ENCODE assay signal across 8 mouse cellular contexts in the genomic region with DNA sequence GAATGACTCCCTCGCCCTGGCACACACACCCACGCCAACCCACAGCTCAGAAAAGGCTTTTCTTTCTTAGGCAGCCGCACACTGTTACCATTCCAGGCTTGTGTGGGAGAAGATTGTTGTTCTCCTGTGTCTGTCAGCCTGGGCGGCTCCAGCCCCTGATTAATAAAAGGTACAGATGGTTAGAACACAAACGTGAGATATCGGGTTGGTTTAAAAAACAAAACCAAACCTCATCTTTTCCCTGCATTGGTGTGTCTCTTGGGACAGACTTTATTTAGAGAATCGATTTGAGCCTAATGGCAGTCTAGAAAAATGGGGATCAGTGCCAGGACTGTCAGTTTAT. TPM values are rescaled to one million over a fixed set of nuclear protein-coding genes. Genes with fewer than 3 reads are reported as not detected.
A peak's percentile ranks its signal among the peaks of the same experiment; 100 is the strongest.
DNase-seq lines count a peak whose midpoint lies in the region; ATAC-seq and TF ChIP-seq lines count a peak whose summit lies in the region.

No protein-coding gene starts in this region.

- H3K4me1 ChIP-seq in embryonic facial prominence, embryonic 12.5 days: no peaks in the 10 kb centered on the region
- 0 out of 2 replicates have a peak, but pooled peaks cover 4% of the 10 kb centered on the region for H3K4me1 ChIP-seq in hindbrain, embryonic 12.5 days
- H3K4me1 ChIP-seq in stomach, embryonic 15.5 days: 0 out of 2 replicates have a peak, but pooled peaks cover 4% of the 10 kb centered on the region

- H3K27ac ChIP-seq in embryonic facial prominence, embryonic 12.5 days: no peak overlapping the region
- H3K27ac ChIP-seq in hindbrain, embryonic 12.5 days: peak overlapping the region; percentile 94
- H3K27ac ChIP-seq in left cerebral cortex, adult 2 months: peak overlapping the region; percentile 79
- H3K27ac ChIP-seq in stomach, embryonic 15.5 days: peak overlapping the region; percentile 94; the same call in 1 of the 2 replicates

- peak; percentile 7 for DNase-seq in thymus, postnatal 14 days
- DNase-seq in thymus, postnatal 25 days: no peak
- peak; percentile 57 to 61 for DNase-seq in left cerebral cortex, adult 2 months (ENCODE audit: extremely low spot score in 1 of 2, low spot score in 2 of 2)
- DNase-seq in lung, postnatal 36 days: peak; percentile 3

- peak overlapping the region; percentile 81 for H3K4me2 ChIP-seq in embryonic facial prominence, embryonic 12.5 days (replicated peaks)
- peak overlapping the region; percentile 83 for H3K4me2 ChIP-seq in hindbrain, embryonic 12.5 days (replicated peaks)
- peak overlapping the region; percentile 90 for H3K4me2 ChIP-seq in stomach, embryonic 15.5 days

- H3K36me3 ChIP-seq in embryonic facial prominence, embryonic 12.5 days: no peaks in the 10 kb centered on the region
- H3K36me3 ChIP-seq in hindbrain, embryonic 12.5 days: no peaks in the 10 kb centered on the region
- H3K36me3 ChIP-seq in stomach, embryonic 15.5 days: no peaks in the 10 kb centered on the region

- intact Hi-C loops in left cerebral cortex, adult 2 months (cut with DNase I): loop anchor here (1.0 to 2.0 kb wide), 2 partner anchors 26 to 59 kb away; no protein-coding TSS in a partner anchor

- no peak for ATAC-seq in embryonic facial prominence, embryonic 12.5 days (ENCODE audit: insufficient number of reproducible peaks, insufficient read depth, low FRiP score, low TSS enrichment)
- no peak for ATAC-seq in hindbrain, embryonic 12.5 days (ENCODE audit: low FRiP score)
- no peak for ATAC-seq in stomach, embryonic 15.5 days (ENCODE audit: insufficient read depth, low FRiP score, low read depth)
- no peak for ATAC-seq in monocyte, adult 5-6 weeks (replicated peaks; ENCODE audit: insufficient number of reproducible peaks, low FRiP score, low TSS enrichment, poor library complexity, severe bottlenecking)

- H3K9me3 ChIP-seq in embryonic facial prominence, embryonic 12.5 days: peaks cover 2% of the 10 kb centered on the region; the same call in 1 of the 2 replicates
- no peaks in the 10 kb centered on the region for H3K9me3 ChIP-seq in hindbrain, embryonic 12.5 days (replicated peaks)
- no peaks in the 10 kb centered on the region for H3K9me3 ChIP-seq in stomach, embryonic 15.5 days

- H3K9ac ChIP-seq in embryonic facial prominence, embryonic 12.5 days: peak overlapping the region; percentile 63
- peak overlapping the region; percentile 75 for H3K9ac ChIP-seq in hindbrain, embryonic 12.5 days
- peak overlapping the region; percentile 45; the same call in 1 of the 2 replicates for H3K9ac ChIP-seq in stomach, embryonic 15.5 days

- 7% methylated on average over 7 of the region's 7 CpGs for WGBS in embryonic facial prominence, embryonic 12.5 days
- WGBS in hindbrain, embryonic 12.5 days: 5% methylated on average over 7 of the region's 7 CpGs
- WGBS in stomach, embryonic 15.5 days: 6% methylated on average over 7 of the region's 7 CpGs

- H3K27me3 ChIP-seq in embryonic facial prominence, embryonic 12.5 days: no peaks in the 10 kb centered on the region
- H3K27me3 ChIP-seq in hindbrain, embryonic 12.5 days: no peaks in the 10 kb centered on the region
- H3K27me3 ChIP-seq in stomach, embryonic 15.5 days (replicated peaks): no peaks in the 10 kb centered on the region

- TF ChIP-seq CTCF in left cerebral cortex, adult 2 months (IDR thresholded peaks at IDR 0.05): no peak

- peak overlapping the region; percentile 93 for H3K4me3 ChIP-seq in embryonic facial prominence, embryonic 12.5 days
- peak overlapping the region; percentile 78 for H3K4me3 ChIP-seq in hindbrain, embryonic 12.5 days
- peak overlapping the region; percentile 97 for H3K4me3 ChIP-seq in left cerebral cortex, adult 2 months
- H3K4me3 ChIP-seq in stomach, embryonic 15.5 days (replicated peaks): peak overlapping the region; percentile 92

RNA-seq across cellular contexts. Expression of gene Ankrd28, which starts 0.9 kb away (rescaled TPM):
- polyA plus RNA-seq in embryonic facial prominence, embryonic 12.5 days (2016; fragmentation: Nextera tagmentation; extraction: Ambion mirVana): 9.9 and 11.0 TPM in 2 replicates
- 12.6 and 14.9 TPM in 2 replicates for polyA plus RNA-seq in hindbrain, embryonic 12.5 days (2016; fragmentation: Nextera tagmentation; extraction: Ambion mirVana)
- 10 to 100 TPM; 47.8 to 51.3 TPM for total RNA-seq in left cerebral cortex, adult 2 months (2021)
- polyA plus RNA-seq in stomach, embryonic 15.5 days (2015; fragmentation: Nextera tagmentation; extraction: Ambion mirVana): 6.9 and 7.6 TPM in 2 replicates
- total RNA-seq in monocyte, adult 5-6 weeks (2017): 6.5 to 17.1 TPM (median 9.9 TPM) in 3 replicates
